Mouse (Mus musculus) left cerebral cortex, adult 9 months (tissue): ENCODE results near the gene Vps72.
A peak's percentile ranks its signal among the peaks of the same experiment; 100 is the strongest.
"Not testable (repeated sequence)": the region's sequence is repeated elsewhere in the genome, so short reads cannot be mapped to it uniquely, and the experiment has no call there.

Source experiments
- DNase-seq, 2 experiments: peaks; one replicate each; pipeline ENCODE4 v3.0.0; 2022; ENCODE audit warnings: low spot score in 2 of 2

Gene Vps72

DNA sequence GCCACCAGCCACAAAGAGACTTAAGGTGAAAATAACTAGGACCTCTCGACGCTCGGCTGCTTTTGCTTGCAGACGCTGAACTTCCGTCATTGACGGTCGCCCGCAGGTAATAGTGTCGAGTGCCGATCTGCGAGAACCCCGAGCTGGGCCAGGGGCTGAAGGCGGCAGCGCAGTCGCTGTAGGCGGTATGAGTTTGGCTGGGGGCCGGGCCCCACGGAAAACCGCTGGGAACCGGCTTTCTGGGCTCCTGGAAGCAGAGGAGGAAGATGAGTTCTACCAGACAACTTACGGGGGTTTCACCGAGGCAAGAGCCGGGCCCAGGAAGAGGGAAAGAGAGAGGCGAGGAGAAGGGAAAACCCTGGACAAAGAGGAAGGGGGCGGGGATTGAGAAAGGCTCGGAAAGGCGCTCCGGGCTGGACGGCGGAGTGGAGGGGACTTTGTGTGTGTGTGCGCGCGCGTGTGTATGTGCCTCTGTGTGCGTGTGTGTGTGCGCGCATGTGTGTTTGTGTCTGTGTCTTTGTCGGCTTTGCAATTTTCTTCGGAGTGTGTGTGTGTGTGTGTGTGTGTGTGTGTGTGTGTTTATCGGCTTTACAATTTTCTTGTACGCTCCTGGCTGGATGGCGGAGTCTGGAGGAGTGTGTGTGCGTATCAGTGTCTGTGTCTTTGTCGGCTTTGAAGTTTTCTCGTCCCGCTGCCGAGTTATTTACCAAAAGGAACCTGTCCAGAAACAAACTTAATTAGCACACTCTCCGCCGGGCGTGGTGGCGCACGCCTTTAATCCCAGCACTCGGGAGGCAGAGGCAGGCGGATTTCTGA, at the start of gene Vps72:
Gene Vps72, plus strand, starts transcription at position 112 of the 816 bp plus-strand sequence.
- DNase-seq: peak; percentile 73 to 90

DNA sequence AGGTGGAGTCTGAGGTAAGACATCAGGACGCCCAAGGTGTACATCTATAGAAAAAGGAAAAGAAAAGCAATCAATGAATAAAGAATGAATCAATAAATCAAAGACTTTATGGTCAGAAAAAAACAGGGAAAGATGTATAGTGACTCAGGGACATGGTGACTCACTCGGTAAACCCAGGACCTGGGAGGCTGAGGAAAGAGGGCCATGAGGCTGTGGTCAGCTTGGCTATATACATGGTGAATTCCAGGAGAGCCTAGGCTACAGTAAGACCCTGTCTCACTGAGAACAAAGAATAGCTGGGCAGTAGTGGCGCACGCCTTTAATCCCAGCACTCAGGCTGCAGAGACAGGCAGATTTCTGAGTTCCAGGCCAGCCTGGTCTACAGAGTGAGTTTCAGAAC, 47.1 kb upstream of the Vps72 start:
- no peak for DNase-seq

DNA sequence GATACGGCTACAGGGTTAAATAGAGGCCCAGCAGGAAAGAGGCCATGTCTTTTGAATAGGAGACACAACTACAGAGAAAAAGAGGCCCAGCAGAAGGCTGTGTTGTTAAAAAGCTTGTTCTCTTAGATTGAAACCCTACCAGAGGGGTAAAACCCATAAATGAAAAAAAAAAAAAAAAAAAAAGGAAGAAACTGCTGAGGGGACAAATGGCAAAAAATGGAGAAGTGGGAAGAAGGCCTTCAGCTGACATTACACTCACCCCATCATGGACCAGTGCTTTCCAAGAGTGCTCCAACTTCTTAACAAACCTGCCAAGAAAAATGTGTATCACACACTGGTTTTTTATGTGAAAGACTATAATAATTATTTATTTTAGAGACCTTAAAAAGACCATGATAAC, 45.3 kb upstream of the Vps72 start:
- no peak for DNase-seq

DNA sequence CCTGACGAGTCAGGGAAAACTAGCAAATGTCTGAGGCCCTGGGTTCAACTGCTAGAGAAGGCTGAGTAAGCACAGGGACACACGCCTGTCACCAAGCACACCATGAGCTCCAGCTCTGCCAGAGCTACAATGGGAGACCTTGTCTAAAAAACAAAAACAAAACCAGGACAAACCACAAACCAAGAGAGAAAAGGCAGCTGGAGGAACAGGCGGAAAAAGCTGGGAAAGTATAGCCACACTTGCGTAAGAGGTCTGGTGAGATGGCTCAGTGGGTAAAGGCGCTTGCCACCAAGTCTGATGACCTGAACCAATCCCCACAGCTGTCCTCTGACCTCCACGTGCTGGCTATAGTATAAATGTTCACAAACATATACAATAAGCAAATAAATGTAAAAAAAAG, 44.7 kb upstream of the Vps72 start:
- no peak for DNase-seq

DNA sequence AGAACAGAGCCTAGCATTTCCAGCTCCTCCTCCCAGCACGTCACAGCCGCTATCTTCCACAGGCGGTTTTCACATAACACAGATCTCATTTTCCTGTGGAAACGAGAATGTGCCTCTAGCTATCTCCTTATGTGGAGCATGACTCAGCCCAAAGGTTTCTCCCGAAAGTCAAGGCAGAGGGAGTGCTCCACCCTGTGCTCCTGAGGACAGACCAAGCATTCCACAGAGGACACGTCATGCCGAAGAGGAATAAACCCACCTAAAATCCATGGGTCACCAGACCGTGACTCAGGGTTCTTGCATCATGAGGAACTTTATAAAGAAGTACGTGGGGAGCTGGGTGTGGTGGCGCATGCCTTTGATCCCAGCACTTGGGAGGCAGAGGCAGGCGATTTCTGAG, 44.3 kb upstream of the Vps72 start:
- DNase-seq: peak; percentile 17 to 42

DNA sequence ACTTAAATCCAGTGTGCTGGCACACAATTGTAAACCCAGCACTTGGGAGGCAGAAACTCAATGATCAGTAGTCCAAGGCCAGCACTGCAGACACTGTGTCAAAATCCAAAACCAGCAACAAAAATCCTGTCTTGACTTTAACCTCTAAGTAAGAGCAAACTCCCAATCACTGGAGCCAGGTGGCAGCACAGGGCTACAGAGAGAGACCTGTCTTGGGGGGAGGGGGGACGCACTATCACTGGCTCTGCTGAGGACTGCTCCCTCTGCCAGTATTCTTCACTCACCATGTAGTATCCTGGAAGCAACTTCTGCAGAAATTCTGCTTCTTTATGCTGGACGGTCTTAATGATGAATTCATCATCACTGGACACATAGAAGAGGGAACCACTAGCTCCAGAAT, 39.2 kb upstream of the Vps72 start:
- DNase-seq: no peak

DNA sequence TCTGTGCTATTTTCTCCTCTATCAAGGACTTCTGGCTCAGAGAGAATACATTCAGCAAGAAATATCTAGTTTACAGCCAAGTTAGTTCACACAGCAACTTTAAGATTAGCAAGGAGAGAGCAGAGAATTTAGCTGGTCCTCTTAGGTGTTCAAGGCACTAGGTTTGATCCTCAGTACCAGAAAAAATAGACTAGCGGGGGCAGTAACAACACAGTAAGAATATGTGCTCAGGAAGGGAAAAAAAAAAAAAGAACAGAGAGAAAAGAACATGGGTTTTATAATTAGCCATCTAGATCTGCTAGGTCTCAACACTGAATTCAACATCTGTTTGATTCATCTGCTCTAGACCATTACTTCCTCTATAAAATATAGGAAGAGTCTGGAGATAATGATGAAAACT, 22.8 kb upstream of the Vps72 start:
- no peak for DNase-seq

DNA sequence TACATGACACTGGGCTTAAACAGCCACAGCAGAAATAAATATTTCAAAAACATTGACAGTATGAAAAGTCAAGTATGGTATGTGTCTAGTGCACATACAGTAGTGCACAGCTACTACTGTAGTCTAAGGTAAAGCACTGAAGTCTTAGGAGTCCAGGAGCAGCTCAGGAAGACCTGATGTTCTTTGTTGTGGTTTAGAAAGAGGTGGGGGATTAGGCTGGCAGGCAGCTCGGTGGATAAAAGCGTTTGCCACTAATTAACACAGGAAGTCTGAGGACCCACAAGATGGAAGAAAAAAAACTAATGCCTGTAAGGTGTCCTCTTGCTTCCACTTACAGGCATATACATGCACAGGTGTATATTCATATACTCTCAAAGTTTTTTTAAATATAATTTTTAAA, 10.0 kb upstream of the Vps72 start:
- DNase-seq: no peak

DNA sequence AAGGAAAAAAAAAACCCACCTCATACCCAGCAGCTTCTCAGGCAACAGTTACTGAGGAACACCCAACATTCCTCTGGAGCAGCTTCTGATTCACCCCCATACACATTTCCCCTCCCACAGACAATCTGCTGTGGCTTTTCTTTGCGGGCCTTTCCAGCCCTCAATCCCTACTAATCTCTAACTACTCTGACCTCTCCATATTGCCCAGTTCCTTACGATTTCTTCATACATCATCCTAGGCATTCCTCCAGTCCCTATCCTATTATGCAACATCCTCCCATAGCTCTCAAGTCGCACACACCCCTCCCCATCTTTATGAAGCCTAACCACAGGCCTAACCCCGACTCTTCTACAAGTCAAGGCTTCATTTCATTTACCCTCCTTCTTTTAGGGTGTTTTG, 5.7 kb upstream of the Vps72 start:
- DNase-seq: peak in 1 of 2 experiments; percentile 60

DNA sequence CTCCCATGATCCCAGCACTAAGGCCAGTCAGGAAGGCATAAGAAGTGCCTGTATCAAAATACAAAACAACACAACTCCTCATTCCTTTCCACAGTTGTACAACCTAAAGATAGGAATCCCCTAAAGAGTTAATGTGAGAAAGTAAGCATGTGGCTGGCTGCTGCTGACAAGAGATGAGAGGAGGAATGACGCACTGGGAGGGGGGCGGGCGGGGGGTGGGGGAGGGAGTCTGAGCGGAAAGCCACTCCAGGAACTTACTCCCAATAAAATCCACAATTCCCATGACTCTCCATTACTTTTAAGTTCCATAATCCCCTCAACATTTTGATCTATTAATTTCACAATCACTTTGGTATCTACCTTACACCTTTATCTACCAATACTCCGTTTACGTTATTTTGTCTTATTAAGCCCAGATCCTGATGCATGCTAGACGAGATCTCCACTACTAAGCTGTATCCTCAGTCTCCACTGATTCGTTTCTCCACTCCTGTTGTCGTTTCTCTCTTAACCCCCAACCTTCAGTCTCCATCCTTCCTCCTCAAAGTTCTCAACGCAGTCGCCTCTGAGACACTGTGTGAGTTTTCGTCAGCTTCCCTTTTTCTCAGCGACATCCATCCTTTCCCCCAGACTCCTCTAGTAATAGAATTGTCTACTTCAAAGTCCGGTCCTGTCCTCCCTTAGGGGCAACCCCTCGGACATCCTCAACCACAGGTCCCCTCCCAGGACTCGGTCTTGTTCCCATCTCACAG, 5.1 kb upstream of the Vps72 start:
- DNase-seq: no peak

DNA sequence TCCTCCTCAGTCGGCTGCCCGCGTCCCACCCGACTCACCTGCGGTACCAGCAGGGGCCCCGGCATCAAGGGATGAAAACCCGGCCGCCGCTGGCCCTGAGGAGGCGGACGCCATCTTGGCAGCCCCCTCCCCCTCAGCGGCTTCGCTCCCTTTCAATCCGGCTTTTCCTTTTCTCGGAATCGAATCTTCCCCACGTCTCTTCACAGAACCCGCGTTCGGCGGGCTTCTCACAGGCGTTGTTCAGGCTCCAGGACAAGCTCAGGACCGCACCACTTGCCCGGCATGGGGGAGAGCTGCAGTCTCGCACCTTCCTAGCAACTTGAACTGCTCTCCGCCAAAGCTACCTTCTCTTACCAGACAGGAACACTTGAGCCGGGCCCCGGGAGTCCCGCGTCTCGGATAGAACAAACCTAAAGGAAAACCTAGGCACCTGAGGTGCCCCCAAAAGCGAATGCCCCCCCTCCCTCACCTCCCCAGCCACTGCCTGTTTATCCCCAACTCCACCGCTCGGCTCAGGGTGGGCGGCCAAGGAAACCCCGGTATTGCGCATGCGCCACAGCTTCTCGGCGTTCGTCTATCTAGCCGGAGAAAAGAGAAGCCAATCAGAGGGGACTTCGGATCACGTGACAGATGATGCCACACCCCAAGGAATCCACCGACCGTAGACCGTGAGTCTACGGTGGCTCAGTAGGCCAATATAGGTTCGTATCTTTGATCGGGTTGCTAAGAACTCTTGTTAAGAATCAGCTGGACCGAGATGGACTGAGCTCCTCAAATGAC, 4.3 kb upstream of the Vps72 start, which contains the start of gene Pip5k1a:
Gene Pip5k1a, minus strand, starts transcription at position 593 of the 780 bp plus-strand sequence.
- peak; percentile 92 to 96 for DNase-seq

DNA sequence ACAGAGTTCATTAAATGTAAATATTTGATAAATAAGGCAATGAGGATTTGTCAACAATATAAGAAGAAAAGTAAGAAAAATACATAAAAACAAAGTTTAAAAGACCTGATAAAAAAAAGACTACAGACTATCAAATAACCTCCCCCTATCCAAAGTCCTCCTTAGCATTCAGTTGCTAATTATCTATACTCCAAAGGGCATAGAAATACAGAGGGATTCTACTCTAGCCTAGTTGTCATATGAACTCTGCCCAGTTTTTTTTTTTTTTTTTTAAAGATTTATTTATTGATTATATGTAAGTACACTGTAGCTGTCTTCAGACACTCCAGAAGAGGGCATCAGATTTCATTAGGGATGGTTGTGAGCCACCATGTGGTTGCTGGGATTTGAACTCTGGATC, 3.5 kb upstream of the Vps72 start:
- DNase-seq: not testable (repeated sequence)

DNA sequence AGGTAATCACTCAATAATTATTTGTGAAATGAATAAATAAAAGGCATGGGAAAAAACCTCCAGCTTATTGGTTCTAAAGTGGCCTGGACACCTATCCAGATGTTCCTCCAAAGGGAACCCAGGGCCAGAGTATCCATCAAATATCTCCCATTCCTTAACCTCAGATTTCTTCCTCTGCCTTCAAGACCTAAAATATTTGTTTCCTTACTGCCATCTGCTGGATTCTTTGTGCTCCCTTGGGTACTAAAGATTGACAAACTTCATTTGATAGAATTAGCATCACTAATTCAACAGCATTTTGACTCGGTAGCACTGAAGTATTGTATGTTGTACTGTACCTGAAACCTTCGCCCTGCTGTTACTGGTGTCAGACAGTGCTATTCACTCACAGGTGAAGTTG, 2.9 kb upstream of the Vps72 start:
- DNase-seq: no peak

DNA sequence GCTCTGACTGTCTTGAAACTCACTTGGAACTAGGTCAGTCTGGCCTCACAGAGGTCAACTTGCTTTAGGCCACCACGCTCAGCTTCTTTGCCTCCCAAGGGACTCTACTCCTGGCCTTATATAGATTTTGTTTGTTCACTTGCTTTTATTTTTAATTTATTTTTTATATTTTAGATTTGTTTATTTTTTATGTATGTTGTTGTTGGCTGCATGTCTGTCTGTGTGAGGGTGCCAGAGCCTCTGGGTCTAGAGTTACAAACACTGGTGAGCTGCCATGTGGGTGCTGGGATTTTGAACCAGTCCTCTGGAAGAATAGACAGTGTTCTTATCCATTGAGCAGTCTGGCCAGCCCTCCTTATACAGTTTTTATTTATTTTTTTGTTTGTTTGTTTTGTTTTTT, 1.9 kb downstream of the Vps72 start:
- no peak for DNase-seq

DNA sequence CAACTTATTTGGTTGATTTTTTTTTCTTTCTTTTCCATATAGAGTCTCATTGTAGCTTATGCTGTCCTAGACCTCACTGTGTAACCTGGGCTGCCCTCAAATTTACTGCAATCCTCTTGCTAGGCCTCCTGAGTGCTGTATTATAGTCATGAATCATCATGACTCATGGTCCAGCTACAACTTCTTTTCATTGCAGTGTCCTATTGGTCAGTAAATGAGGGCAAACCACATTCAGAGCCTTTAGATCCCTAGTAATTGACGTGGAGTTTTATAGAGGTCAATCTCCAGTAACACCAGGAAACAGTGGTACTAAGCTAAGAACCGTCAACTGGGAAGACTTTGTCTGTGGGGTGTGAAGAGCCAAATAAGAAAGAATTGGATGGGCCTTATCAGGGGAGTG, 6.9 kb downstream of the Vps72 start:
- DNase-seq: no peak

DNA sequence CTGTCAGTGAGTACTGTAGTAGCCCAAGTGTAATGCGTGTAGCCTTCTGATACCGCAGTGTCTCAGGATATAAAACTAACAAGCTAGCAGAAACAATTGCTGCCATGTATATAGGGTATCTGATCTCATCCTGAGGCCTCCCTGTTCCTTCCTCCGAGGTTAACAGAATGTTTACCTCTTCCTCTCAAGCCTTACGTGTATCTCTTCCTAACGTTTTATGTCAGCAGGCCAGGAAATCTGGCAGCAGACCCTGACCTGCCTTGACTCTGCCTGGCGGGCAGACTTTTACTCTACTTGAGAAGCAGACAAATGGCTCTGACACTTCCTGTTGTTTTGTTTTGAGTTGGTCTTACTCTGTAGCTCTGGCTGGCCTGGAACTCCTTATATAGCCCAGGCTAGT, 10.8 kb downstream of the Vps72 start:
- DNase-seq: no peak

DNA sequence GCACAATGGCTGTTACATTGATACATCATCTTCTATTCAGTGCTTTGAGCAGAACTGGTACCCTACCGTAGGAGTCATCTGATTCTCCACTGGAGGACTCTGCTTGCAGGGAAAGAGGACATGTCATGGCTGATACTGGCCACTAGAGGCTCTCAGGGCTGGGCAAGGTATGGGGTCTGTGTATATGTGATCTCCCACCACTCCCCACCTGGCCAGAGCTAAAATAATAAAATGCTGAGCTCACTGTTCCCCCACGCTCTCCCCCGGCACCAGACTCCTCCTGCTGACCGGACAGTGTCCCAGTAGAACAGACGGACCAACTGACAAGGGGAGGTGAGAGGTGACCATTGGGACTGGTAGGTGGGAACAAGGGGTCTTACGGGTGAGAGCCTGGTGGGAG, 13.4 kb downstream of the Vps72 start, which contains the start of gene Tmod4:
Gene Tmod4, plus strand, starts transcription at position 231 of the 400 bp plus-strand sequence.
- no peak for DNase-seq

DNA sequence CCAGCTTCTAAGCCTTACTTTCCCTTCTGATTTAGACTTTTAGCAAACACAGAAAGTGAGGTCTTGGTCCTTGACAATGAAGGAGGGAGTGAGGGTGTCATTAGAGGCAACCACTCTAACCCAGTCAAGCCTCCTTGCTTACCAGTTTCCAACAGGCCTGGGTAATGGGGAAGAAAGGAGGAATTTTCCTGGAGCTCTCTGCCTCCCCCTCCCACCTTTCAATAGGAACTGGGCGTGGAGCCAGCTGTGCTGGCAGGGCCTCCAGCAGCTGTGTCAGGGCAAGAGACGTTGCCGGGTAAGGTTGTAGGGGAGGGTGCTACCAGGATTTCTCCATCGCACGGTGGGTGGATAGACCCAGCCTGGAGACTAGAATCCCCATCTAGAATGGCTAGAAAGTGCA, 14.2 kb downstream of the Vps72 start:
- no peak for DNase-seq

DNA sequence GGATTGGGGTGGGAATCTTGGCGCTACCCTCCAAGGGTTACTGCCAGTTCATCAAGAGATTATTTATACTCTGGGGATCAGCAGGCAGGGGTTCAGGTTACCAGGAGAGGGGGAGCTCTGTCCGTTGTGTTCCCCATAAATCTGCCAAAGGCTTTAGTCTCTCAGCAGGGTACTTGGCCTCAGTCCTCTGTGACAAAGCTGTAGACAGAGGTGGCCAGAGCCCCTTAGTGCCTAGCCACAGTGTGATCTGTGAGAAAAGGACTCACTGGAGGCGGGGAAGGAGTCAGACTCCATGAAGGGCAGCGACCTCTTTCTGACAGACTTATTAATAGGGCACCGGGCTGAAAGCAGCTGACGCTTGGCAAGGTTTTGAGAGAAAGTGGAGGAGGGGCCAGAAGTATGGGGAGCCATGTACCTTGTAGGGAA, 18.4 kb downstream of the Vps72 start:
- DNase-seq: no peak

DNA sequence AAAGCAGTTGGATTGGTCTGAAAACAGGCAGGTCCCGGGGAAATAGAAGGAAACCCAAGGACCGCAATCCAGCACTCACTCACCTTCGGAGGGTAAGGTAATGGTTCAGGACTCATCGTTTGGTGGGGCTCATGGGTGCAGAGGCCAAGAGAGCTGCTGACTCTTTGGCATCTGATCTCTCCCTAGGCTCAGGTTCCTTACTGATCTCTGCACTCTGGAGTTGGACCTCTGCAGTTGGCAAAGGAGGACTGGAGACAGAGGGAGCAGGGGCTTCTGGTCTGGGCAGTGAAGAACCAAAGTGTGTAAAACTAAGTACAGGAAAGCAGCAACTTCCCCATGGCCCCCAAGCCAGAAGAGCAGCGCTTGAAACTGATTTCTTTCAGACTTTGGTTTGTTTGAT, 19.3 kb downstream of the Vps72 start:
- DNase-seq: no peak

DNA sequence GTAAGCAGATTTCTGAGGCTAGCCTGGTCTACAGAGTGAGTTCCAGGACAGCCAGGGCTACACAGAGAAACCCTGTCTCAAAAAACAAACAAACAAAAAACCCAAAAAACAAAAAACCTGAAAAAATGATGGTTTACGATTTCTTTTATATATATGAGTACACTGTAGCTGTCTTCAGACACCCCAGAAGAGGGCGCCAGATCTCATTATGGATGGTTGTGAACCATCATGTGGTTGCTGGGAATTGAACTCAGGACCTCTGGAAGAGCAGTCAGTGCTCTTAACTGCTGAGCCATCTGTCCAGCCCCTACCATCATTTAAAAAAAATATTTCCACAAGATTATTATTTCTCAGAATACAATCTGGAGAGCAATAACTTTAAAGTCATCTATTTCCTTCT, 21.6 kb downstream of the Vps72 start:
- not testable (repeated sequence) for DNase-seq

DNA sequence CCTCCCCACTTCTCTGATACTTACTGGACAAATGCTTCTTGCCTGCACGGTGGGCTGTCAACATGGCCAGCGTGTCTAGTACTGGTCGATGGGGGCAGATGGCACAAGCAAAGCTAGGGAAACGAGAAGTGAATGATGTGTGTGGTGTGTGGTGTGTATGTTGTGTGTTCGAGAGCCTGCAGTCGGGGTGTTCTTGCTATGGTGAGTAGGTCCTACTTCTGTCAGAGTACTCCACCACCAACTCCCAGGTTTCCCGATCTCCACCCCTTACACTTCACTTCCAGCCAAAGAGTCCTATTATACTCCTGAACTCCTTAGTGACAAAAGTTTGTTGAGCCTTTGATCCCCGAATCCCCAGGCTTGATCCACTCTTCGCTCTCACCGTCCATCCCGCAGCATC, 22.4 kb downstream of the Vps72 start:
- no peak for DNase-seq
